9 mouse cellular contexts compared by ENCODE assay signal in genomic region chr4:150001221-150001860, GRCm38 (mm10). TPM values are rescaled to one million over a fixed set of nuclear protein-coding genes. Genes with fewer than 3 reads are reported as not detected.
A peak's percentile ranks its signal among the peaks of the same experiment; 100 is the strongest.
DNase-seq lines count a peak whose midpoint lies in the region; ATAC-seq and TF ChIP-seq lines count a peak whose summit lies in the region.
"Had no signal": no experiment of that assay in that cellular context is flagged by ENCODE, and none has a peak within 500 bp of the region (broad histone marks: within the 10 kb centered on the region; RNA-seq: fewer than 3 reads in every experiment).

No protein-coding gene starts in this region.

- H3K4me2 ChIP-seq in hindbrain, embryonic 14.5 days (replicated peaks) = no peak overlapping the region
- H3K4me2 ChIP-seq in midbrain, embryonic 15.5 days = no peak overlapping the region
- H3K4me2 ChIP-seq: neural tube, embryonic 12.5 days had no signal

- 53% methylated on average over 10 of the region's 10 CpGs for WGBS in heart, embryonic 10.5 days
- 37% methylated on average over 10 of the region's 10 CpGs for WGBS in small intestine, adult 2 months
- 76% methylated on average over 10 of the region's 10 CpGs for WGBS in hindbrain, embryonic 14.5 days
- WGBS in midbrain, embryonic 15.5 days = 69% methylated on average over 10 of the region's 10 CpGs

- 0 out of 2 replicates have a peak, but pooled peaks cover 2% of the 10 kb centered on the region for H3K36me3 ChIP-seq in heart, embryonic 10.5 days
- no peaks in the 10 kb centered on the region for H3K36me3 ChIP-seq in small intestine, adult 2 months (ENCODE audit: control insufficient read depth, insufficient read depth, low read length)
- no peaks in the 10 kb centered on the region for H3K36me3 ChIP-seq in hindbrain, embryonic 14.5 days (replicated peaks; ENCODE audit: control insufficient read depth, insufficient read depth)
- no peaks in the 10 kb centered on the region for H3K36me3 ChIP-seq in midbrain, embryonic 15.5 days (replicated peaks)
- H3K36me3 ChIP-seq: neural tube, embryonic 12.5 days had no signal

- H3K9me3 ChIP-seq in heart, embryonic 10.5 days = no peaks in the 10 kb centered on the region
- no peaks in the 10 kb centered on the region for H3K9me3 ChIP-seq in hindbrain, embryonic 14.5 days (ENCODE audit: control insufficient read depth, low read length)
- no peaks in the 10 kb centered on the region for H3K9me3 ChIP-seq in midbrain, embryonic 15.5 days
- H3K9me3 ChIP-seq: neural tube, embryonic 12.5 days had no signal

- H3K4me1 ChIP-seq in heart, embryonic 10.5 days = peaks cover 48% of the 10 kb centered on the region
- peaks cover 30% of the 10 kb centered on the region for H3K4me1 ChIP-seq in small intestine, adult 2 months (ENCODE audit: control insufficient read depth, insufficient read depth, insufficient read length, low read length)
- no peaks in the 10 kb centered on the region for H3K4me1 ChIP-seq in hindbrain, embryonic 14.5 days (replicated peaks; ENCODE audit: control insufficient read depth, insufficient read depth, low read length)
- no peaks in the 10 kb centered on the region for H3K4me1 ChIP-seq in midbrain, embryonic 15.5 days
- H3K4me1 ChIP-seq: neural tube, embryonic 12.5 days had no signal

- H3K27ac ChIP-seq in heart, embryonic 10.5 days = peak overlapping the region; percentile 77
- peak overlapping the region; percentile 64 for H3K27ac ChIP-seq in small intestine, adult 2 months (ENCODE audit: insufficient read depth, low read depth, low read length)
- H3K27ac ChIP-seq in hindbrain, embryonic 14.5 days = no peak overlapping the region
- no peak overlapping the region for H3K27ac ChIP-seq in midbrain, embryonic 15.5 days
- H3K27ac ChIP-seq: neural tube, embryonic 12.5 days had no signal

- TF ChIP-seq CTCF in small intestine, adult 2 months (IDR thresholded peaks at IDR 0.05; ENCODE audit: extremely low read depth, insufficient read length, insufficient replicate concordance, low read depth, low read length) = no peak

- no peak overlapping the region for H3K9ac ChIP-seq in hindbrain, embryonic 14.5 days
- no peak overlapping the region for H3K9ac ChIP-seq in midbrain, embryonic 15.5 days
- H3K9ac ChIP-seq: neural tube, embryonic 12.5 days had no signal

- no peak for DNase-seq in heart, embryonic 10.5 days (ENCODE audit: low spot score)
- DNase-seq in heart, adult 9 months (ENCODE audit: low spot score in 2 of 2) = no peak
- DNase-seq in kidney, postnatal 4 days = peak; percentile 40 to 54
- DNase-seq in hindbrain, embryonic 14.5 days (ENCODE audit: low spot score) = no peak
- DNase-seq in layer of hippocampus, adult 8-10 months (ENCODE audit: low spot score in 2 of 2) = no peak

- no peaks in the 10 kb centered on the region for H3K27me3 ChIP-seq in heart, embryonic 10.5 days (ENCODE audit: insufficient read depth, poor library complexity, severe bottlenecking)
- H3K27me3 ChIP-seq in small intestine, adult 2 months (ENCODE audit: control insufficient read depth, insufficient read depth, low read length) = no peaks in the 10 kb centered on the region
- no peaks in the 10 kb centered on the region for H3K27me3 ChIP-seq in hindbrain, embryonic 14.5 days (ENCODE audit: control insufficient read depth, insufficient read depth, low read length)
- no peaks in the 10 kb centered on the region for H3K27me3 ChIP-seq in midbrain, embryonic 15.5 days (replicated peaks)
- H3K27me3 ChIP-seq: neural tube, embryonic 12.5 days had no signal

- no peak overlapping the region for H3K4me3 ChIP-seq in heart, embryonic 10.5 days
- H3K4me3 ChIP-seq in small intestine, adult 2 months (ENCODE audit: low read depth, low read length) = peak overlapping the region; percentile 15
- no peak overlapping the region for H3K4me3 ChIP-seq in hindbrain, embryonic 14.5 days (replicated peaks; ENCODE audit: low read length)
- H3K4me3 ChIP-seq in midbrain, embryonic 15.5 days = no peak overlapping the region
- H3K4me3 ChIP-seq: neural tube, embryonic 12.5 days had no signal

- no peak for TF ChIP-seq POLR2A in small intestine, adult 2 months (IDR thresholded peaks at IDR 0.05; ENCODE audit: low read depth, low read length)

- ATAC-seq in common myeloid progenitor, adult 5-6 weeks (replicated peaks; ENCODE audit: low read depth, poor library complexity, severe bottlenecking) = peak; percentile 87
- no peak for ATAC-seq in hindbrain, embryonic 14.5 days (ENCODE audit: low FRiP score)
- no peak for ATAC-seq in midbrain, embryonic 15.5 days (replicated peaks)

RNA-seq across cellular contexts. Expression of gene H6pd, which starts 7.5 kb away (rescaled TPM):
- polyA plus RNA-seq in heart, embryonic 10.5 days (2016; fragmentation: Nextera tagmentation; extraction: Ambion mirVana) = 5.8 and 9.0 TPM in 2 replicates
- 15.2 and 19.5 TPM in 2 replicates for total RNA-seq in common myeloid progenitor, adult 5-6 weeks (2017)
- 17.7 and 22.0 TPM in 2 replicates for polyA plus RNA-seq in small intestine, adult 2 months (2012; rRNA removed)
- 3.1 and 3.2 TPM in 2 replicates for polyA plus RNA-seq in hindbrain, embryonic 14.5 days (2014; fragmentation: Nextera tagmentation; extraction: Ambion mirVana)
- 10 to 100 TPM; 11.9 to 14.4 (median 14.1) TPM for total RNA-seq in layer of hippocampus, adult 8-10 months (2022)
- 2.5 and 3.1 TPM in 2 replicates for polyA plus RNA-seq in midbrain, embryonic 15.5 days (2015; fragmentation: Nextera tagmentation; extraction: Ambion mirVana)

RNA-seq across cellular contexts. Expression of gene Spsb1, which starts 46.5 kb away (rescaled TPM):
- polyA plus RNA-seq in heart, embryonic 10.5 days (2016; fragmentation: Nextera tagmentation; extraction: Ambion mirVana) = 3.9 and 9.2 TPM in 2 replicates
- not detected in 2 replicates for total RNA-seq in common myeloid progenitor, adult 5-6 weeks (2017)
- polyA plus RNA-seq in small intestine, adult 2 months (2012; rRNA removed) = 17.4 and 27.3 TPM in 2 replicates
- 7.0 and 7.2 TPM in 2 replicates for polyA plus RNA-seq in hindbrain, embryonic 14.5 days (2014; fragmentation: Nextera tagmentation; extraction: Ambion mirVana)
- total RNA-seq in layer of hippocampus, adult 8-10 months (2022) = 10 to 100 TPM; 19.4 to 41.1 (median 33.3) TPM
- 4.8 and 5.2 TPM in 2 replicates for polyA plus RNA-seq in midbrain, embryonic 15.5 days (2015; fragmentation: Nextera tagmentation; extraction: Ambion mirVana)

Comparison
In these comparisons a context has a peak if more than half of its experiments do, and no peak if none do; other contexts are left out.
1. DNase-seq: peak in kidney, postnatal 4 days (2 of 2); none in heart, embryonic 10.5 days (single experiment), heart, adult 9 months (0 of 2), hindbrain, embryonic 14.5 days (single experiment) and layer of hippocampus, adult 8-10 months (0 of 2).
2. H3K27ac ChIP-seq: peak in heart, embryonic 10.5 days (single experiment) and small intestine, adult 2 months (single experiment); none in hindbrain, embryonic 14.5 days (single experiment) and midbrain, embryonic 15.5 days (single experiment).